Mouse (Mus musculus): ENCODE measurements around the gene C1qtnf12. TPM values are rescaled to one million over a fixed set of nuclear protein-coding genes. Genes with fewer than 3 reads are reported as not detected.

The C1qtnf12 gene
- 17.0 and 19.9 TPM in 2 replicates for total RNA-seq (2014; fragmentation: Nextera tagmentation)
- total RNA-seq (2017), result 9.7 and 14.2 TPM in 2 replicates
- 43.7 and 60.7 TPM in 2 replicates for polyA plus RNA-seq (2012)

GRCm38 (mm10) chr4:155962167-155962971 lies at the start of gene C1qtnf12:
C1qtnf12 (plus strand) TSS chr4:155962318.
- Histone ChIP-seq H3K27me3 (ENCODE audit: insufficient read depth, low read length) (no peaks in the 10 kb centered on the region), H3K36me3 (replicated peaks) (peaks cover 76% of the 10 kb centered on the region), H3K9me3 (replicated peaks) (no peaks in the 10 kb centered on the region), H3K4me1 (ENCODE audit: insufficient read depth, low read depth, low read length) (peaks cover 66% of the 10 kb centered on the region), H3K4me3 (ENCODE audit: low read depth, low read length) (peak within 1 kb of the TSS; percentile 75)
- no peak for TF ChIP-seq TAL1 (conservative IDR thresholded peaks at IDR 0.05; ENCODE audit: low read depth, low read length)
- TF ChIP-seq POLR2AphosphoS5 (IDR thresholded peaks at IDR 0.05; ENCODE audit: insufficient replicate concordance, low read depth, low read length), result no peak
- TF ChIP-seq CTCF (IDR thresholded peaks at IDR 0.05; ENCODE audit: low read depth, low read length), result no peak
- no peak for TF ChIP-seq GATA1 (IDR thresholded peaks at IDR 0.05; ENCODE audit: borderline replicate concordance, low read length)
- no peak for TF ChIP-seq GATA2 (IDR thresholded peaks at IDR 0.05; ENCODE audit: borderline replicate concordance, low read depth, low read length)
- ATAC-seq (ENCODE audit: extremely low read depth, insufficient number of reproducible peaks, low FRiP score, poor library complexity, severe bottlenecking) (peak; percentile 78), DNase-seq (ENCODE audit: low spot score) (peak; percentile 98)

DNA sequence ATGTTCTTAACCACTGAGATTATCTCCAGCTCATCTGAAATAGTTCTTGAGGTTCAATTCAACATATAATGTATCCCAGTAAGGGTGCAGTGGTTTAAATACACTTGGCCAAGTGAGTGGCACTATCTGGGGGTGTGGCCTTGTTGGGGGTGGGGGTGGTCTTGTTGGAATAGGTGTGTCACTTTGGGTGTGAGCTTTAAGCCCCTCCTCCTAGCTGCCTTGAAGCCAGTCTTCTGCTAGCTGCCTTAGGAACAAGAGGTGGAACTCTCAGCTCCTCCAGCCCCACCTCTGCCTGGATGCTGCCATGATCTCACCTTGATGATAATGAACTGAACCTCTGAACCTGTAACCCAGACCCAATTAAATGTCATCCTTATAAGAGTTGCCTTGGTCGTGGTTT lies 30.1 kb upstream of the C1qtnf12 start:
- TF ChIP-seq TAL1 (conservative IDR thresholded peaks at IDR 0.05; ENCODE audit: low read depth, low read length) (no peak), GATA1 (IDR thresholded peaks at IDR 0.05; ENCODE audit: borderline replicate concordance, low read length) (no peak), POLR2AphosphoS5 (IDR thresholded peaks at IDR 0.05; ENCODE audit: insufficient replicate concordance, low read depth, low read length) (no peak), CTCF (IDR thresholded peaks at IDR 0.05; ENCODE audit: low read depth, low read length) (no peak), GATA2 (IDR thresholded peaks at IDR 0.05; ENCODE audit: borderline replicate concordance, low read depth, low read length) (no peak)
- H3K36me3 ChIP-seq (replicated peaks), result no peaks in the 10 kb centered on the region
- ATAC-seq (ENCODE audit: extremely low read depth, insufficient number of reproducible peaks, low FRiP score, poor library complexity, severe bottlenecking) (no peak), DNase-seq (ENCODE audit: low spot score) (no peak)
- peaks cover 24% of the 10 kb centered on the region for H3K27me3 ChIP-seq (ENCODE audit: insufficient read depth, low read length)
- no peak overlapping the region for H3K4me3 ChIP-seq (ENCODE audit: low read depth, low read length)
- H3K9me3 ChIP-seq (replicated peaks), result no peaks in the 10 kb centered on the region
- H3K4me1 ChIP-seq (ENCODE audit: insufficient read depth, low read depth, low read length), result no peaks in the 10 kb centered on the region

- Histone ChIP-seq H3K36me3 (replicated peaks) (peaks cover 30% of the 10 kb centered on the region), H3K9me3 (replicated peaks) (no peaks in the 10 kb centered on the region), H3K27me3 (ENCODE audit: insufficient read depth, low read length) (no peaks in the 10 kb centered on the region; the same call in 1 of the 2 replicates), H3K4me1 (ENCODE audit: insufficient read depth, low read depth, low read length) (peaks cover 41% of the 10 kb centered on the region), H3K4me3 (ENCODE audit: low read depth, low read length) (peak overlapping the region; percentile 97)
- peak; percentile 9; the same call in 1 of the 2 replicates for ATAC-seq (ENCODE audit: extremely low read depth, insufficient number of reproducible peaks, low FRiP score, poor library complexity, severe bottlenecking)
- TF ChIP-seq CTCF (IDR thresholded peaks at IDR 0.05; ENCODE audit: low read depth, low read length) (no peak), GATA2 (IDR thresholded peaks at IDR 0.05; ENCODE audit: borderline replicate concordance, low read depth, low read length) (no peak), TAL1 (conservative IDR thresholded peaks at IDR 0.05; ENCODE audit: low read depth, low read length) (no peak), GATA1 (IDR thresholded peaks at IDR 0.05; ENCODE audit: borderline replicate concordance, low read length) (no peak), POLR2AphosphoS5 (IDR thresholded peaks at IDR 0.05; ENCODE audit: insufficient replicate concordance, low read depth, low read length) (no peak)
- no peak for DNase-seq (ENCODE audit: low spot score)
Observed at GRCm38 (mm10) chr4:155943049-155943452, 19.1 kb upstream of the C1qtnf12 start.

GRCm38 (mm10) chr4:155943534-155944249 lies 18.4 kb upstream of the C1qtnf12 start, which contains the start of gene Ube2j2:
Ube2j2 (plus strand) TSS chr4:155943831.
- Histone ChIP-seq H3K27me3 (ENCODE audit: insufficient read depth, low read length) (no peaks in the 10 kb centered on the region; the same call in 1 of the 2 replicates), H3K4me3 (ENCODE audit: low read depth, low read length) (peak within 1 kb of the TSS; percentile 97), H3K4me1 (ENCODE audit: insufficient read depth, low read depth, low read length) (peaks cover 42% of the 10 kb centered on the region), H3K9me3 (replicated peaks) (no peaks in the 10 kb centered on the region), H3K36me3 (replicated peaks) (peaks cover 36% of the 10 kb centered on the region)
- TF ChIP-seq CTCF (IDR thresholded peaks at IDR 0.05; ENCODE audit: low read depth, low read length) (no peak), POLR2AphosphoS5 (IDR thresholded peaks at IDR 0.05; ENCODE audit: insufficient replicate concordance, low read depth, low read length) (no peak), GATA1 (IDR thresholded peaks at IDR 0.05; ENCODE audit: borderline replicate concordance, low read length) (no peak), TAL1 (conservative IDR thresholded peaks at IDR 0.05; ENCODE audit: low read depth, low read length) (no peak), GATA2 (IDR thresholded peaks at IDR 0.05; ENCODE audit: borderline replicate concordance, low read depth, low read length) (no peak)
- peak; percentile 80 for DNase-seq (ENCODE audit: low spot score)
- peak; percentile 93 for ATAC-seq (ENCODE audit: extremely low read depth, insufficient number of reproducible peaks, low FRiP score, poor library complexity, severe bottlenecking)

DNA sequence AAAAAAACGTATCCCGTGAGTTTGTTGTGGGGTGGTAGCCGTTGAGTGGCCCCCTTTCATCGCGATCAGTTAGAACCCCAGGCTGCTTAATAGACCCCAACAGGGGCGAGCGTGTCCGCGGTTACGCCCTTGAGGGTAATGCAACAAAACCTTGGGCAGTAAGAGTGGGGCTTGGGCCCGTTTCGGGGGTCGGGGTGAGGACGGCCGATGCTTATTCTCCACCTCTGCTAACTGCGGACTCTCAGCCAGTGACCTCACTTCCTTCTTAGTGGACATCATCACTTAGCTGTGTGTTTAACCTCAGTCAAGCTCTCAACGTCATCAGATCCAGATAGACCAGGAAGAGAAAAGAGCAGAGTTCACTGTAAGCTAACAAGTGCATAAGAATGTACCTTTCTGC lies 17.8 kb upstream of the C1qtnf12 start:
- H3K27me3 ChIP-seq (ENCODE audit: insufficient read depth, low read length), result no peaks in the 10 kb centered on the region; the same call in 1 of the 2 replicates
- TF ChIP-seq POLR2AphosphoS5 (IDR thresholded peaks at IDR 0.05; ENCODE audit: insufficient replicate concordance, low read depth, low read length) (no peak), GATA1 (IDR thresholded peaks at IDR 0.05; ENCODE audit: borderline replicate concordance, low read length) (no peak), CTCF (IDR thresholded peaks at IDR 0.05; ENCODE audit: low read depth, low read length) (no peak), TAL1 (conservative IDR thresholded peaks at IDR 0.05; ENCODE audit: low read depth, low read length) (no peak)
- DNase-seq (ENCODE audit: low spot score) (peak; percentile 48), ATAC-seq (ENCODE audit: extremely low read depth, insufficient number of reproducible peaks, low FRiP score, poor library complexity, severe bottlenecking) (no peak; the same call in 1 of the 2 replicates)
- peaks cover 42% of the 10 kb centered on the region for H3K36me3 ChIP-seq (replicated peaks)
- H3K4me1 ChIP-seq (ENCODE audit: insufficient read depth, low read depth, low read length), result peaks cover 44% of the 10 kb centered on the region
- H3K4me3 ChIP-seq (ENCODE audit: low read depth, low read length), result peak overlapping the region; percentile 97
- no peaks in the 10 kb centered on the region for H3K9me3 ChIP-seq (replicated peaks)

DNA sequence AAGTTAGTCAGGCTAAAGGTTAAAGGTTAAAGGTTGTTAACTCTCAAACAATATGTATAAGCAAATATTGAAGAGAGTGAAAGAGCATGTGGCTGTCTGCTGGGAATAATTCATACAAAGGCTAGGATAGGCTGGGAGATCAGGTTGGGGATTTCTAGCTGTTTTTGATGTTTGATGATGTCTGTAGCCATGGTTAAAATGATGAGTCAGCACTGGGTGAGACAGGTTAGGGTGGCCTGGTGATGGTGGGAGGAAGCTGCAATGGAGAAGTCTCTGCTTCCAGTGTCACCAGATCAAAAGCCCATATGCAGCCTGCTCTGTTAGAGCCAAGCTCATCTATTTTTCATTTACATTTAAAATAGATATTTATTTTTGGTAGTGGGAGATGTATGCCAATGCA lies 15.0 kb upstream of the C1qtnf12 start:
- no peak for ATAC-seq (ENCODE audit: extremely low read depth, insufficient number of reproducible peaks, low FRiP score, poor library complexity, severe bottlenecking)
- Histone ChIP-seq H3K36me3 (replicated peaks) (peaks cover 70% of the 10 kb centered on the region), H3K27me3 (ENCODE audit: insufficient read depth, low read length) (no peaks in the 10 kb centered on the region), H3K4me3 (ENCODE audit: low read depth, low read length) (no peak overlapping the region), H3K4me1 (ENCODE audit: insufficient read depth, low read depth, low read length) (peaks cover 44% of the 10 kb centered on the region), H3K9me3 (replicated peaks) (no peaks in the 10 kb centered on the region)
- TF ChIP-seq CTCF (IDR thresholded peaks at IDR 0.05; ENCODE audit: low read depth, low read length), result no peak
- TF ChIP-seq GATA2 (IDR thresholded peaks at IDR 0.05; ENCODE audit: borderline replicate concordance, low read depth, low read length), result no peak
- TF ChIP-seq GATA1 (IDR thresholded peaks at IDR 0.05; ENCODE audit: borderline replicate concordance, low read length), result no peak
- no peak for TF ChIP-seq TAL1 (conservative IDR thresholded peaks at IDR 0.05; ENCODE audit: low read depth, low read length)
- TF ChIP-seq POLR2AphosphoS5 (IDR thresholded peaks at IDR 0.05; ENCODE audit: insufficient replicate concordance, low read depth, low read length), result no peak
- no peak for DNase-seq (ENCODE audit: low spot score)

All from G1E (cell line).